Mouse (Mus musculus) spleen, adult 18-20 months (tissue): ENCODE measurements around the gene Dcdc2a.

Experiments used
- DNase-seq, 2 experiments: peaks; one replicate each; pipeline ENCODE4 v3.0.0; 2022; ENCODE audit warnings: mixed read lengths in 2 of 2

The Dcdc2a gene

GRCm38 (mm10) chr13:25055873-25056667 lies at the start of gene Dcdc2a:
Gene Dcdc2a (plus strand): TSS chr13:25056004.
- peak in 1 of 2 experiments; percentile 2 for DNase-seq

GRCm38 (mm10) chr13:25007115-25007514 lies 48.7 kb upstream of the Dcdc2a start:
- DNase-seq = peak; percentile 16 to 55

- DNase-seq = no peak
These were observed 37.5 kb upstream of the Dcdc2a start for GRCm38 (mm10) chr13:25018316-25018715.

GRCm38 (mm10) chr13:25019793-25020539 lies 35.8 kb upstream of the Dcdc2a start, which contains the start of gene Mrs2:
Gene Mrs2 (minus strand): TSS chr13:25020379.
- DNase-seq = peak; percentile 84

GRCm38 (mm10) chr13:25020540-25020892 lies 35.3 kb upstream of the Dcdc2a start:
- no peak for DNase-seq

- no peak for DNase-seq
These were observed 33.4 kb upstream of the Dcdc2a start for GRCm38 (mm10) chr13:25022386-25022785.

DNA sequence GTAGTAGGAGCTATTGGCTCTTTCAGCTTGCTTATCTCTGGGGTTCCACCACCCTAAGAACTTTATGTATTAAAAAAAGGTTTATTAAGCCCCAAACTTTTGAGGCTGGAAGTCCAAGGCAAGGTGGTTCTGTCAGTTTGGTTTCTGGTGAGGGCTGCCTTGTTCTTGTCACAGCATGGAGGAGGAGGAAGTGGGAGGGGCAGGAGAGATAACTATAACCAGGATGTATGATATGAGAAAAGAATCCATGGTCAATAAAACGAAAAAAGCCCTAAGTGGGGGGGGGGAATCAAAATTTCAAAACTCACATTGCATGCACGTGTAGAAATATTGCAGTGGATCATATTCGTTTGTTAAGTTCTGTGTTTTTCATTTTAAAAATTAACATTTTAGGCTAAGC lies 32.7 kb upstream of the Dcdc2a start:
- DNase-seq = no peak

- peak in 1 of 2 experiments; percentile 33 for DNase-seq
These were observed 31.1 kb upstream of the Dcdc2a start for GRCm38 (mm10) chr13:25024655-25025054.

- no peak for DNase-seq
These were observed 29.2 kb upstream of the Dcdc2a start for GRCm38 (mm10) chr13:25026409-25027113.

- no peak for DNase-seq
These were observed 28.7 kb upstream of the Dcdc2a start for GRCm38 (mm10) chr13:25027114-25027425.

DNA sequence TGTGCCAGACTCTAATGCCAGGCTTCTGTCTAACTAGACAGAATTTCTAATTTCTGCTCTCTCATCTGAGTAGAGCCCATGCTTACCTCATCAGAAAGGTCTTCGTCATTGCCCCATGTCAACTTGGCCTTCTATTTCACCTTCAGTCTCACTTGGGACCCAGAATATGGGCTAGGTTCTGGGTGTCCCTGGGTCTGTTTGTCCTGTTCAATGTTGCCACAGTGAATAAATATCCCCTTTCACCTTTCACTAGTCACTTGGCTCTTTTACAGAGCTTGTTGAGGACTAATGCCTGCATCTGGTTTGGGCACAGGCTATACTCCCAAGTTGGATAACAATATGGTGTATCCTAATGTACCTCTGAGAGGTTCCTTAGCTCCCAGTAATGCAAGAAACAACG lies 16.3 kb upstream of the Dcdc2a start:
- DNase-seq = no peak

- DNase-seq = no peak
These were observed 3.1 kb upstream of the Dcdc2a start for GRCm38 (mm10) chr13:25052671-25053070.

DNA sequence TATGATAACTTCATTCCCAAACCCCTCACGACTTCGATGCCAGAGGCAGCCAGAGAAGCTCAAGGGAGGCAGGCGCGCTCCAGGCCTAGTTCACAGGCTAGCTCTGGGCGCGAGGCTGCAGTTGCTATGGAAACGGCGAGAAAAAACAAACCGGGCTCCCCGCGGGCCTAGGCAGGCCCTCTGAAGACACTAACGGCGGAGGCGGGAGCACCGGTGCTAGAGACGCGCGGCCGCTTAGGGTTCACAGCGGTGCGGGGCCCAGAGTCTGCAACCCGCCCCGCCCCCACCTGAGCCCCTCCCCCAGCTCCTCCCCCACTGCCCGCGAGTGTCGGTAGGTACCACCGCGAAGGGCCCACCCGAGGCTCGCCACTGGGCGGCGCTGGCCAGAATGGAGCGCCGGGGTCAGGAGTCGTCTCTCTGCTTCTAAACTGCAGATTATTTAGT lies 671 bp upstream of the Dcdc2a start:
- peak in 1 of 2 experiments; percentile 4 for DNase-seq

DNA sequence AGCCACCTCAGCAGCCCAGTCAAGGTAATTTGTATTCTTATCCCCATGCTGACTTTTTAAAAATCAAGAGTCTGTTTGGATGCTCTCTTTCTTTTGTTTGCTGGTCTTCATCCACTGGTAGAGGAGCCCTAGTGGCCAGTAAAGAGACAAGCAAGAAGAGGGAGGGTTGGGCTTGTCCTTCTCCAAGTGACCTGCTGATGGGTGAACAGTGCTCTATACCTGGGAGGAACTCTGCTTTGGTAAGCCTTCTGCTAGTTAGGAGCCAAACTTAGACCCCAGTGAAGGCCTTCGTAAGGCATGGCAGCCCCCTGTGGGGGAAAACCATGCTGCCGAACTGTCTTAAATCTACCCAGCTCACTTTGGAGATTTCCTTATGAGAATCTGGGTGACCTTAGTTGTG lies 10.9 kb downstream of the Dcdc2a start:
- DNase-seq = no peak

DNA sequence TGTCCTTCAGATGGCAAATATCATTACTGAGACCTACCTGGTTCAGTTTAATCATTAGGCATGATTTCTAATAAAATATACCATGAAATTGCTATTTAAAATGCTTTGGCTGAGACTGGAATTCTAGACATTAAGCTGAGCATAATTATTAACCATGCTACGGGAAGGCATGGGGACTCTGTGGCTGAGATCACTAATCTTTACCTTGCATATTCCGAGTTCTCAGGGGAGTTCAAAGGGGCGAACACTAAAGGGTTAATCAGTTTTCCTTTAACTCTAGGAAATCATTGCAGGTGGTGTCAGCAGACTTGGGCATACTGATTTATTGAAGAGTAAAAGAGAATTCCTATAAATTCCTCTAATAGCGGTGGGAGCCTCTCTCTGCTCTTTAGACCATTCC lies 11.4 kb downstream of the Dcdc2a start:
- no peak for DNase-seq

GRCm38 (mm10) chr13:25069765-25070164 lies 14.0 kb downstream of the Dcdc2a start:
- no peak for DNase-seq

DNA sequence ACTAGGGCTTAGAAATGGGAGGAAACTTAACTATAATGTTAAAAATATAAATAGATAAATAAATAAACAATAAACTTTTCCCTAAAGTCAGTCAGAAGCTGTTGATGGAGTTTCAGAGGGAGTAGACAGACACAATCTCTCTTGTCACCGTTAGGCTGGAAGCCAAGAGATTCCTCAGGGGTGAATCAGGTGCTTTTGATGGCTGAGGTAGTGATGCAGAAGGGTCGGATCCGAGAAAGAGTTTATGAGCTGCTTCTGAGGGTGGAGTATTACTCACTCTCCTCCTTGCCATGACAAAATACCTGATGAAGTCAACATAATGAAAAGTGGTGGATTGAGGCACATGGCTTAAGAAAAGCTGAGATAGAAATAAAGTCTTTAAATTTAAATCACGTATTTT lies 15.0 kb downstream of the Dcdc2a start:
- DNase-seq = no peak

- DNase-seq = no peak
These were observed 21.5 kb downstream of the Dcdc2a start for GRCm38 (mm10) chr13:25077262-25077661.

DNA sequence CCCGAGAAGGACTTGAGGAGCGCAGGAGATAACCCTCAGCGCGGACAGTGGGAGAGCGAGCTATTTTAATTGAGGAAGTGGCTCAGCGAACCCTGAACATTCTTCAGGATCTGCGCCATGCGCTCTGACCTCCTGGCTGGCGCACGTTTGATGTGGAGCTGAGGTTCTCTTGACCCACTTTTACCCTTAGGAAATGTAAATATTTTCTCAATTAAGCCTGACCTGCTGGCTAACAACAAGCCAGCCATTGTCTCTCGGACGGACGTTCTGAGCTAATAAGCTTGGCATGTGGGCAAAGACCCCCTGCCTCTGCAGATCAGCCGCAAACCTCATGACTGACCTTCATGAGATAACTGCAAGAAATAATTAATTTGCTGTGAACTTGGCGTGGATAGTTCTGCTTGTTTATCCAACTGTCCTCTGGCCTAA lies 27.4 kb downstream of the Dcdc2a start:
- DNase-seq = no peak

DNA sequence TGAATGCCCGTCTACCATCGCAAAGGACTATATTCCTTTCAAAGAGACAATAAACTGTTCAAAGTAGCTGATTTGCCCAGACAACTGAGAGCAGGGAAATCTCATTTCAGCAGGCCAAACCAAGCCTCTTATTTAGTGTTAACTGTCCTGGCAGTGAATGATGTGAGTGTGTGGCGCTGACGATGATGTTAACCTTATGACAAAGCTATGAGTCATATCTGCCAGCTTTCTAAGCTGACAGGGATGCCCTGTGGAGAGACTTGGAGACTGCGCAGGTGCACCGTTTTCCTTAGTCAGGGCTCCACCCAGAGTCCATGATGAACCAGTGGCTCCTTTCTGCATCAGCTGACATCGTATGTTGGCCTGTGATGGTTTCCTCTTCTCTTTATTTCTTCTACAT lies 29.3 kb downstream of the Dcdc2a start:
- DNase-seq = no peak

DNA sequence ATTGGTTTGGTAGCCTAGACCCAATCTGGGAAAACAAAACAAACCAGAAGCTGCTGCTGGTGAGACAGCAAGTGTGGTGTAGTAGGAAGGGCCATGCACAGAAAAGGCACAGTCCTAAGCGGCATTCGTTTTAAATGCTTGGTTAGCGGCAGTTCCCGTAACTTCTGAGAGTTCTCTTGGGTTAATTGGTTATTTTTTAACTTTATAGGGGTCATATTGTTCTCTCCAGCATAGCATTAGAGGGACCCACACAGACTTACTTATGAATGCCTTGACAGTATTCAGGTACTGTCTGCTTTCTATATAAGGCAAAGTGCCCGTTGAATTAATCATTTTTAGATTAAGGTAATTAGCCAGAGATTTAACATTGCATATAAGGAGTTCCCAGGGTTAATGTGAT lies 35.5 kb downstream of the Dcdc2a start:
- no peak for DNase-seq

GRCm38 (mm10) chr13:25093776-25094175 lies 38.0 kb downstream of the Dcdc2a start:
- no peak for DNase-seq

GRCm38 (mm10) chr13:25094381-25094780 lies 38.6 kb downstream of the Dcdc2a start:
- DNase-seq = no peak

DNA sequence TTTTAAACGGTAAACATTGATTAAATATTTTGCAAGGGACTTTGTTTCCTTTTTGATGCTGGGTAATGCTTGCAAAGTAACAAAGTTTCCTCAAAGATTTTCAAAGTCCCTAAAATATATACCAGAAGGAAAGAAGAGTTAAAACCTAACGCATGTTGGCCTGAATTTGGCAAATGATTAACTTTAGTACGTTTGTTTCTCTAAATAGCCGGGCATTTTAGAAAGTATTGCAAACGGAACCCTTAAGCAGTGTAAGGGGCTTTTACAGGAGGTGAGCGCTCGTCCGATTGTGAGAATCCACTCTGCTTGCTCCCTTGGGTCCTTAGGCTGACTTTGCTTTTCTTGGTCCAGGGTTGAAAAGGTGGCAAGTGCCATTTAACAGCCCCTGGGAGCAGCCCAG lies 41.5 kb downstream of the Dcdc2a start:
- DNase-seq = no peak
